Mouse (Mus musculus) cerebellum, adult 2 months (tissue): ENCODE data around the gene Add3.

Experiments
- CTCF ChIP-seq: fragments of 200-500 bp; IDR thresholded peaks from 2 replicates; pipeline ENCODE4 v1.5.1; 2011; ENCODE audit warnings: low read depth, mild to moderate bottlenecking, control low read depth, low read length, moderate library complexity, borderline replicate concordance; ENCODE audit not compliant: insufficient read depth
- POLR2A ChIP-seq: fragments of 200-500 bp; IDR thresholded peaks from 2 replicates; pipeline ENCODE4 v1.6.1; 2011; ENCODE audit warnings: low read length, control low read depth, borderline replicate concordance; ENCODE audit not compliant: insufficient read depth

- TF ChIP-seq POLR2A, result no peak
- no peak for TF ChIP-seq CTCF
These were observed 143.5 kb downstream of the Add3 start for GRCm38 (mm10) chr19:53283742-53284141.
